Mouse (Mus musculus) frontal cortex, postnatal 25 days (tissue): ENCODE measurements around the gene Maml2.

Experiments used
- DNase-seq, 2 experiments: peaks; one replicate each; pipeline ENCODE4 v3.0.0; 2022; ENCODE audit warnings: low spot score in 2 of 2

Maml2 gene

DNA sequence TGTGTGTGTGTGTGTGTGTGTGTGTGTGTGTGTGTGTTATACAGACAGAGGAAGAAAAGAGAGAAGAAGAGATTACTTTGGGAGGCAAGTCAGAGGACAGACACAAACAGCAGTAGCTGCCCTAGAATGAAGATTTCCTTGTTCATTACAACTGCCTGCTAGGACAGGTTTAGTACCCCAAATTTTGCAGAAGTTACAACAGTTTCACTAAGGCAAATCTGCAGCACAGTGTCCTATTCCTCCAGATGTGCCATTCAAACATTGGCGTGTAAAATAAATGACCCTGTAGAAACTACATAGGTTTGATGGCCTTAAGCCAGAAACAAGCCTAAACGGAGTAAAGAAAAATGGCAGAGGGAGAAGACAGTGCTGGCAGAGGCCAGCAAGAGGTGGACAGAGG is 195.1 kb downstream of the Maml2 start:
- no peak for DNase-seq

DNA sequence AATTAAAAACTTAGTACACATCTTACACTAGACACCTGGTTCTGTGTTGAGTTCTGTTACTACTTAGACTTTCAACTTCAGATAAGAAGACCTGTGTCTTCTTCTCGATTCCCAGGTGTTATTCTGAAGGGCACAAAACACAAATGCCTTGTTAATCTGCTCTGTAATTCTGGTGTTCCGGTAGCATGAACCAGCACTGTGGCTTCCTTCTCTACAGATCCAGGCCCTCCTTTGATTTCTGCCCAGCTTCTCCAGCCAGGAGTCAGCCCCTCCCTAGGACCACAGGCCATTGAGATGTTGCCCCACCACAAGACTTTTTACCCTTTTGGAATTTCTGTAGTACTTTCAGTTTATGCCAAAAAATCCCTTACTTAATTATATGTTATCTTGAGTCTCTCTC is 196.0 kb downstream of the Maml2 start:
- no peak for DNase-seq

DNA sequence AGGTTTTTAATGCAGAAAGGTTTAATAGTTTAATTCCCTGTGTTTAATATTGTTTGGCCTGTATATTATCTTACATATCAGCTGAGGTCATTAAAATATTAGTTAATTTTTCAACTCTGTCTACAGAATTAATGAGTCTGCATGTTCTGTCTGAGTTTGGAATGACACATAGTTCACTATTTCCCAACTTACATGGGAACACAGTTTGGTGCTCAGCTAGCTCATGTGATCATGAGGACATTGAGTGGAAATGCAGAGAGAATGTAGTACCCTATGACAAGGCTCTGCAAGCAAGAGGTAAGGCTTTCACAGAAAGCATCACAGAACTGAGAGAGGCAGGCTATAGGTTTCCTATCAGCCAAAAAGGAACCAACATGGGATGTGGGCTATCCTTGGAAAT is 197.8 kb downstream of the Maml2 start:
- no peak for DNase-seq

DNA sequence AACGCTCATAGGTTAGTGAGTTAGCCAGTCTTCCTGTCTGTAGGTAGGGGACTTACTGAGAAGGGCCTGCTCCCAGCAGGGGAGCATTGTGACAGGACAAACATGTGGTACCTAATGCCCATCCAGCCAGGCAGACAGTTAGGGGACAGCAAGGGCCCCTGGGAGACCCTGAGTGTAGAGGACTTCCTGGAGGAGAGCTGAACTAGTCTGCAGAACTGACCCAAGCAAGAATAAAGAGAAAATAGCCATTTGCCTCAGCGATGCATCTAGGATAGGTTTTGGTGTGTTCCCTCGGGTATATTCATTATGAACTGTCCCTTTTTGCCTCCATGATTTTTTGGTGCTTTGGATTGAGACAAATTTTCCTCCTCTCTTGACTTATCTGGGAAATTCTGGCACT is 199.3 kb downstream of the Maml2 start:
- DNase-seq: no peak

DNA sequence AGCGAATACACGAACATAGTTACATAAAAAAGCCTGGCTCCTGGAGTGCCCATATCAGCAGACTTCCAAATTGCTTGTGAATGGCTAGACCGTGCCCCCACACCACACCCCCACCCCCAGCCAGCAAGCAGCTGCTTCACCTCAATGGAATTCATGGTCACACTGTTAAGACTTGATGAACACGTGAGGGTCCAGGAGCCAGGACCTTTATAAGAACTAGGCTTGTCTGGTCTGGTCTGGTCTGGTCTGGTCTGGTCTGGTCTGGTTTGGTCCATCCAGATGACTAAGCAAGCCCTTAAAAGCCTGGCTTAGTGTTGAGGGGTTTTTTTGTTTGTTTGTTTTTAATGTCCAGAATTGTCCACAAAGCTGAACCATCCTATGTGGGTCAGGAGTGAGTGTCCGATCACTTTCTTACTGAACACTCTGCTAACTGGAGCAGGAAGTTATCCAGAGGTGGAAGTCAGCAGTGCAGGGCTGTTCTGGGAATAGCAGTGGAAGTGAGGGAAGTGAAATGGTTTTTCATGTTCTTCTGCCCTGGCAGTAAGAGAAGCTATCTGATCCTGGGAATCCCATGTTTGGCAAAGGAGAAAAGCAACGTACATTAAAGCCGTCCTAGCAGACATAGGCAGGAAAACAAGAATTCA is 200.1 kb downstream of the Maml2 start:
- no peak for DNase-seq

DNA sequence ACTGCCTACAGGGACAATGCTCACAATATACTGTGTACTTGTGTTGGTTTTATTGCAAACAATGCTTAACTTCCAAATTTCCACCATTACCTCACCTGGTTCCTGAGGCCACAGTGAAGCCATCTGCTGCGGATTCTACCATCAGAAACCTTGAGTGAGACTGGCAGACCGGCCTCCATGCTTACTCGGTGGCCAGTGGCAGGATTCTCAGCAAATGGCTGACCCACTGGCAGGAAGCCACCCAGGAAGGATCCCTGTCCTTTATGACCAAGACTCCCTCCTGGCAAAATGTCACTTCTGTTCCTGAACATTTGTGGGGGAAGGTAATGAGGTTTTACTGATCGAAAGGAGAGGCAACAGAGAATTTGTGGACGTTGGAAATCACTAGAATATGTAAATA is 202.3 kb downstream of the Maml2 start:
- DNase-seq: no peak

DNA sequence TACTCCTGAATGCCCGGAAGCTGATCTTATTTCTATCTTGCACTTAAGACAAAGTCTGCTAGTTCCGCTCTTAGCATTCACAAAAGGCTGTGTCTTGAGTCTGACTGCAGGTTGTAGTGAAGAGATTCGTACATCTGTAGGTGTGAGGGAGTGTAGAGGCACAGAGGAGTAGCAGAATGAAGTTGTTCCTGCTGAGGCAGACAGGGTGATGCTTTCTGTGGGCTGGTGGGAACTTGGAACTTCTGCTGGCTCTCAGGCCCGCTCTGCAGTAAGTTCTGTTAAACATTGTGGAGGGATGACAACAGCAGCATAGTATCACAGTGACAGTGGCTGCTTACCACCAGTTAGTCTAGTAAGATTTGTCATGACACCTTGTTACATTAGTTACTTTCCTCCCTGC is 207.3 kb downstream of the Maml2 start:
- DNase-seq: no peak

DNA sequence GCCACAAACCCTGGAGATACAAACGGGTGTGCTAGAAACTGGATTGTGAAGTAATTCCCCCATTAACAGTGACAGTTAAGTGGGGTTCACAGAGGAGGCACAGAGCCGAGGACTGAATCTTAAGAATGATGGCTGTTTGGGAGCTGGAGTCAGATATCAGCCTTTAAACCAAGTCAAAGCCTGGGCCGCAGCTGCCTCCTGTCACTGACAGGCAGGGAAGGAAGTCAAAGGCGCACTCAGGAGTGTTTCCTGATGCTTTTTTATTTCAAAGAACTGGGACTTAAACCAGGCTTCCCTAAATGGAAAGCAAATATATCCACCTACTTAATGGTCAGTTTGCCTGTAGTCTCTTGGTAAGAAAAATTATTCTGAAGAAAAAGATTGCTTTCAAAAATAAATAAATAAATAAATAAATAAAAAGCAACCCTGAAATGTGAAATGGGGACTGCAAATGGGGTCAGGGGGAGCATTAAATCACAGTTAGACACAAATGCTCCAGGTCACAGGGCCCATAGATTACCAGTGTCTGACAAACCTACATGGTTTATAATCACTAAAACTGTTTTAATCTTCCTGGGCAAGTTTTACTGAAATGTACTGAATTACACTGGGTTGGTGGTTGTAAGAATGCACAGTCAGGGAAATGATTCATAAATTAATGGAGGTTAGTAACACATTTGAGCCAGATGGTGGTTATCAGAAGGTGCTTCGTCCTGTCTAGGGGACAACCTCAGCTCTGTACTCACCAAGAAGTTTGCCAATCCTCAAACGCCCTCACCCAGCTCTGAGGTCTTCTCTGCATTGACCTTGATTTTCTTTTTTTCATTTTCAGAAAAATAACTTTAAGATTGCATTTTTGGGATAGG is 209.4 kb downstream of the Maml2 start:
- no peak for DNase-seq

DNA sequence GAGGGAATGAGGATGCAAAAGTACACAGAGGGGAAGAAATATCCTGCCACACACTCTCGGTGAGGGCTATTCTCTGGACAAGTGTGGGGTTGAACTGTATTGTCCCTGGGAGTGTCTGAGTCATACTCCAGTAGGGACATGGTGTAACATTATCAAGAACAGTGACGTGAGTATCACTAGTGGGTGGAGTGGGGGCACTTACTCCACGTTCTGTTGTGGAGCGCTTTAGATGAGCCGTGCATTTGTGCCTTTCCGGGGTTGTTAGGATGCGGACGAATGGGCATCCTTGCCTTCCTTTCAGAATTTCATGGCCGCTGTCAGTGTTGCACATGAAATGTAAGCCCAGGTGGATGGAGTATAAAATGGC is 210.0 kb downstream of the Maml2 start:
- no peak for DNase-seq

DNA sequence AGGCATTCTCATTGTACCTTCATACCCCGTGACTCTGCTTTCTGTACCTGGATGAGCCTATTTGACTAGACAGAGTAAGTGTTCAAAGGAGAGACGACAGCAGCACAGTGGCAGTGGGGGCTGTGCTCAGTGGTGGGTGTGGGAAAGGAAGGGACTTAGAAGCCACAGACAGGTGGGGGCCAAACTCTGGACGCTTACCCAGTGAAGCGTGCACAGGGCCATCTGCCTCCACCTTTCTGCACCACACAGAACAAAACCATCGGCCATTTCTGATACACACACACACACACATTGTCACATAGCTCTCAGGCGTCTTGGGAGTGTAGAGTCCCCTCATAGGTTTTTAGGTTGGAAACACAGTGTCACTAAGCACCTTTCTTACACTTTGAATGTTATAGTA is 212.0 kb downstream of the Maml2 start:
- no peak for DNase-seq

DNA sequence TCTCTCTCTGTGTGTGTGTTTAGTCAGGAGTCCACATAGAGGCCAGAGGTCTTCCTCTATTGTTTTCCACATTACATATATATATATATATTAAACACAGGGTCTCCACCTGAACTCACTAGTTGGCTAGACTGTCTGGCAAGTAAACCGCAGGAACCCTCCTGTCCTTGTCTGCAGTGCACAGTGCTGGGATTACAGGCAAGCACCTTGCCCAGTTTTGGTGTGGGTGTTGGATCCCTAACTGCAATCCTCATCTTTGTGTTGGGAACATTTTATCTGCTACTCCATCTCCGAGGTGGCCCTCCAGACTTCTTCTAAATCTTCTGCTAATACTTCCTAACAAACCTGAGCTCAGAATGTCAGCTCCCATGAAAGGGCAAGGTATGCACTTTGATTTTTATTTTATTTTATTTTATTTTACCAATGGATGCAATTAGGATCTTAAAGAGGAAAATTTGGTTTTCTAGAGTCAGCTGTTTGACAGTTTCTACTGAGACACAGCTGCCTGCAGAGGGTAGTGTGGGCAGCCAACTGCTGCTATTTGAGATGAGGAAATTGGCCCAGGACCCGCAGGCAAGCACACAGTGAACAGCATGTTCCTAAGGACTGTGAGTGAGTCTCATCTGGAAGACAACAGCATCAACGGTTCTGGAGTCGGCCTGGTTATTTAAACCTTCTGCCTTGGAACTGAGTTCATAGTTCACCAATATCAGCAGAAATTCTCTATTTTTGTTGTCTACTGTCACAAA is 213.0 kb downstream of the Maml2 start:
- DNase-seq: peak in 1 of 2 experiments; percentile 16

DNA sequence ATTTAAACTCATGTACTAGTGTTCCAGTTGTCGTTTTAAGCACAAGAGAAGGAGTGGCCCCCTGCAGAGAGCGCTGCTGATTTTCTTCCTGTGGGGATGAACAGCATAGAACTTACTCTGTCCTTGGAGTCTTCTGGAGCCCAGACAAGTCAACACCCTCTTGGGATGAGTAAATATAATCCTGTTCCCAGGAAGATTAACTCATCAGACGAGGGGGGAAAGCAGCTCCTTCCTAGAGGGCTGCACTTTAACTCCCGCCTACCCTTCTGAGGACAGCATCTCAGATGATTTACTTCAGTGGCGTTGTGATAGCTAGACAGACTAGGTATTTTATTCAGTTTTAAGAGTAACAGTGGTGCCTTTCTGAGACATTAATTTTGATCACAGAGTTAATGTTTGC is 215.4 kb downstream of the Maml2 start:
- DNase-seq: no peak

DNA sequence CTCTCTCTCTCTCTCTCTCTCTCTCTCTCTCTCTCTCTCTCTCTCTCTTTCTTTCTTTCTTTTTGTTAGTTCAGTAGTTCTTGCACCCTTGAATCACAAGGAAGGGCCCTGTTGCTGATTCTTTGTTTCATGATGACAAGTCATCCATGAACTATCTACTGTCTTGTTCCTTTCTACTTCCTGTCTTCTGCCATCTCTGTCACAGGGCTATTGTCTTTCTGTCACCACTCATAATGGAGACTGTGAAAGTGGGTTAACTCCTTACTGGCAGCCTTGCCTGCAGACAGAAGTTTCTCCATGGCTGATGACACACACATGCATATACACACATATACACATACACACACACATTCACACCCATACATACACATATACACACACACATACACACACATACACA is 216.7 kb downstream of the Maml2 start:
- no peak for DNase-seq

DNA sequence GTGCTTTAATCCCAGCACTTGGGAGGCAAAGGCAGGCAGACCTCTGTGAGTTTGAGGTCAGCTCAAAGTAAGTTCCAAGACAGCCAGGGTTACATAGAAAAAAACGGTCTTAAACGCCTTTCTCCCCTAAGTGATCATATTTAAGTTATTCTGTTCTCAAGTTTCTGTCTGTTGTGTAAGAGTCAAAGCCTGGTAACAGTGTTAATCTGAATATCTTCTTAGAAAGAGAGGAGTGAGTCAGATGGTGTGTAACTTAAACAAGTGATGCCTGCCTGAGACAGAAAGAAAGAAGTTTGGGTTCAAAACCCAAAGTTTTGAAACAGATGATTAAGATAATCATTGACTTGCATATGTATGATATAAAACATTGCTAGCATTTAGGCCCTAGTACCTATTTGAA is 218.2 kb downstream of the Maml2 start:
- no peak for DNase-seq

DNA sequence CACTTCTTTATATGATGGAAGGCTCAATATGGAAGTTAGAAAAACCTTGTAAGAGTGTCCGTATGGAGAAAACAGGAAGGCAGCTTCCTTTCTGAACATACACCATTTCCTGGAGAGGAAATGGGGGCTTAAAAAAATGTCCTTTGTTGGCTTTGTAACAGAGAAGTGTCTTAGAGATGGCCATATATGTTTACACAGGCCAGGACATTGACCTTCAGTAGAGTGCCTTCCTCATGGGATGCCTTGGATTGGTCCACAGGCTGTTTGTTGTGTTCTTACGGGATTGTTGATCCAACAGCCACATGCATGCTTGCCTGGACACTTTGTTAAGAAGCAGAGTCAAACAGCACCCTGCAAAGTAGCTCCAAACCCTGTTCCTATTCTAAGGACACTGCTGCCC is 220.3 kb downstream of the Maml2 start:
- DNase-seq: no peak

DNA sequence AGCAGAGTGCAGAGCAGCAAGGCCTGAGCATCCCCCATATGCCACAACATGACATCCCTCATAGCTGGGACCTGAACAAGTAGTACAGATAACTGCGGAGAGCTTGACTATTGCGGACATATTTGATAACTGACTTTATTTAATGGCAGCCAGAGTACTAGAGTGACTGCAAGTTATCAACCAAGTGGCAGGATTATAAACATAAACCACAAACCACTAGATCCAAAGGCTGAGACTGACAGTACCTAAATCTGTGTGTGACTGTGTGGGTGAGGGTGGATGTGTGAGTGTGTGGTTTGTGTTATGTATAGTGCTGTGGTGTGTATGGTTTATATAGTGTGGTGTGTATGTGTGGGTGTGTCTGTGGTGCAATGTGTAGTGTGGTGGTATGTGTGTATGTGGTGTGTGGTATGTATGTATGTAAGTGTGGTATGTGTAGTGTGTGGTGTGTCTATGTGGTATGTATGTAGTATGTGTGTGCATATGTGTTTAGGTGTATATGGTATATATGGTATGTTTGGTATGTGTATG is 220.7 kb downstream of the Maml2 start:
- no peak for DNase-seq

DNA sequence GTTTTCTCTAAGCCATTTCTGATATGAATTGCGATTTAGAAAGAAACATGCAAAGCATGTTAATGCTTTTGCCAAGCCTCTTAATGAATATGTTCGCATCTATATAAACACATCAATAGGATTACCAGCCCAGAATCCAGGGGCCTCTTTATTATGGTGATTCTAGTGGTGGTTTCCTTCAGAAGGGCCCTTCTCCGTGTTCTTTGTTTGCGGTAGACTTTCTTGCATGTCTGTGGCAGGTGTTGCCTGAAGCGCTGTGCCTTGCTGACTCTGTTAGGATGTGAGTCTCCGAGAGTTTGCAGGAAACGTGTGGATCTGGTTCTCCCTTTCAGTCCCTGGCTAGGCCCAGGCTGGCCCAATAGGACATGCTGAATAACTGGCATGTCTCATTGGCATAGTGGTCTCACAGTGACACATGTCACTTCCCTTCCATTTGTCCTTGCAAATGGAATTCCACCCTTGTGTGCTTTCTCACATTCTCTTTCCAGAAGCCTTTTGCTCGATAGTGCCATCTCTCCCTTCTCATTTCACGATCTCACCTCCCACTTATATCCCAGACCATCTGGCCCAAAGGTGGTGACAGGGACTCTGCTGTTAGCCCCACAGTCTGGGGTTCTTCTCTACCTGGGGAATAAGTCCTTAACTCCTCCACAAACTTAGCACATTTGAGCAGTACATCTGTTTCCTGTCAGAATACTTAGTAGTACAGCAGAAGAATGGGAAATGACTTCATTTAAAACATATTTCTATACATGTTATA is 224.5 kb downstream of the Maml2 start:
- no peak for DNase-seq

DNA sequence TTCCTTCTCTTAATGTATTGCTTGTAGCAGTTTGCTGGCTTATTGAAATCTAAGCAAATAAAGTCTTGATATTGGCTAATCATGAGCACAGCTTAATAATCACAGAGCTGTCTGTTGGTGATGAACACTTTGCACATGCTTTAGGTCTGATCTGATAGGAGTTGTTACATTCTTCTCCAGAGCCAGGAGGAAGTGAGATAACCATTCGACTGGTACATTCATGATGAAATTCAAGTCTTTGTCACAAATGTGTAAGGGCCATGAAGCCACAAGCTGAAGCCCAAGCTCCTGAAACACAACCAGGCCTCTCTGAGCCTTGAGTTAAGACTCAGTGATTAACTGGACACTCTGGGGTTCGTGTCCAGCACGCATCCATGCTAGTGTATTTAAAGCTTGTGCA is 225.3 kb downstream of the Maml2 start:
- DNase-seq: no peak

DNA sequence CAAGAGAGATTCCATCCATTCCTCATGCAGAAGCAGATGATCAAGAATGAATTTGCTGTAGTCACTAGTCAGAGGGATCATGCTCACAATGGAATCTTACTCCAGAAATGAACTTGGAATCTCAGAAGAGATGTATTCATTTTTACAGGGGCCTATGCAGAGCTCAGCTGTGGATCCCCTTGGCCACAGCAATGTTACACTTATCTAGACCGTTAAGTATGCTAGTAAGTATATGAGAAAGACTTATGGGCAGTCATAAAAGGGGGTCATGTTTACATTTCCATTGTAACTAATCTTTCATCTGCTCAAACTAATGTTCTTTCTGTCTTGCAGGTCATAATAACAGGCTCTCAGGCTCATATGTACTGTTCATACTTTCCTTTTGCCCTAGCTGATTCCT is 227.3 kb downstream of the Maml2 start:
- DNase-seq: no peak

DNA sequence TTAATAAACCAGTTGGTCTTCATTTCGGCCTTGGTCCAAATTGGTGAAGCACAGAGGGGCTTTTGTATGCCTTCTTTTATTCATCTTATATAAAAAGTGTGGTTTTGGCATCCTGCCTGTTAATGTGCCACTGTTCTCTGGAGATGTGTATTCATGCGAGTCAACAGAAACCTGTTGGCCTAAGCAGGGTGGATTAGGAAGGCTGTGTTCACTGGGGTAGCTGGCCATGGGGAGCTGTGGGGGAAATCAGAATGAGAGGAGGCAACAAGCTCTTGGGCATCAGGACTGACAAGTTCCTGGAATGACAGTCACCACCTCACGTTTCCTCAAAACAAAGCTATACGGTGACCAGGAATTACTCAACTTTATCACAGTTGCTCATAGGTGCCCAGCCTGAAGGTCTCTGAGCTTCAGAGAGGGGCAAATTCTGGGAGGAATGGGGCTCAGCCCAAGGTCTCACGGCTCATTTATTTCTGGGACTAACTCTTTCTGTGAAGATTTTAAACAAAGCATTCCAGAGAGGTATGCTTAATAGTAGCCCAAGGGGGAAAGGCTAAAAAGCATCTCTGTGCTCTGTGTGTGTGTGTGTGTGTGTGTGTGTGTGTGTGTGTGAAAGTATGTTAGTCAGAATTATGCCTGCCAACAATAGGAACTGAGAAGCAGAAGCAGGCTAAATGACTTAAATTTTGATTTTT is 228.0 kb downstream of the Maml2 start:
- DNase-seq: no peak

DNA sequence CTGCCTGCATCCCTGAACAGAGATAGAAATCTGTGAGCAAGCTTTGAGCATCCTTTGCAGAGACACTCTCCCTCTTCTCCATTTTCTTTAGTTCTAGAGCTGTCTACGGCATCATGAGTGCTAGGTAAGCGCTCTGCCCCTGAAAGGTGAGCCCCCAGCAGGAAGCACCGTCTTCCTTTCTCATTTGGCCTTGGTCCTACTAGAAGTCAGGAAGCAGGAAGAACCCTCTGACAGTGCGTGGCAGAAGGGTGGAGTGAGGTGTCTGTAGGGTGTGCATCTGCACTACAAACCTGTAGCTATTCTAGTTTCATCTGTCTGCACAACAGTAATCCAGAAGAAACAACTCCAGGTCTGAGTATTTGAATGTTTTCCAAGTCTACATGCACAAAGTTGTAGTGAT is 232.8 kb downstream of the Maml2 start:
- DNase-seq: no peak
